Mouse (Mus musculus) small intestine, adult 2 months (tissue): ENCODE results near the gene Rptor. TPM values are rescaled to one million over a fixed set of nuclear protein-coding genes. Genes with fewer than 3 reads are reported as not detected.

Experiments used
- H3K27ac ChIP-seq: fragments of 200-500 bp; 2 replicates; pipeline ENCODE4 v1.5.1; 2012; ENCODE audit warnings: low read depth, low read length, control low read depth, inconsistent platforms; ENCODE audit not compliant: insufficient read depth
- H3K27me3 ChIP-seq: fragments of 200-500 bp; 2 replicates; pipeline ENCODE4 v1.6.1; 2012; ENCODE audit warnings: mild to moderate bottlenecking, moderate library complexity, low read length, inconsistent platforms; ENCODE audit not compliant: control insufficient read depth, insufficient read depth
- H3K36me3 ChIP-seq: fragments of 200-500 bp; 2 replicates; pipeline ENCODE4 v1.6.1; 2012; ENCODE audit warnings: mild to moderate bottlenecking, low read length, control low read depth, inconsistent platforms; ENCODE audit not compliant: control insufficient read depth, insufficient read depth
- H3K4me1 ChIP-seq: fragments of 200-500 bp; 2 replicates; pipeline ENCODE4 v1.6.1; 2012; ENCODE audit warnings: low read length, inconsistent platforms, mixed read lengths; ENCODE audit not compliant: control insufficient read depth, insufficient read depth, insufficient read length
- H3K4me3 ChIP-seq: fragments of 200-500 bp; 2 replicates; pipeline ENCODE4 v1.5.1; 2012; ENCODE audit warnings: low read depth, mild to moderate bottlenecking, control low read depth, inconsistent platforms, low read length, moderate library complexity
- CTCF ChIP-seq: fragments of 200-500 bp; IDR thresholded peaks from 2 replicates; pipeline ENCODE4 v1.5.1; 2012; ENCODE audit warnings: low read depth, mild to moderate bottlenecking, control low read depth, inconsistent platforms, low read length, moderate library complexity, mixed read lengths; ENCODE audit not compliant: insufficient replicate concordance, insufficient read length; ENCODE audit errors: extremely low read depth
- POLR2A ChIP-seq: fragments of 200-500 bp; IDR thresholded peaks from 2 replicates; pipeline ENCODE4 v1.6.1; 2012; ENCODE audit warnings: low read depth, mild to moderate bottlenecking, control low read depth, inconsistent platforms, low read length, moderate library complexity
- WGBS: fragments of 180-500 bp; shearing (Covaris S2); methylation state at CpG from one replicate; pipeline ENCODE4 v1.1.7; 2018; 5-methylcytosine and 5-hydroxymethylcytosine counted together
- polyA plus RNA-seq: library from polyadenylated mRNA; depleted of rRNA; stranded (reverse); fragments of >200 nt; gene quantifications from 2 replicates; pipeline ENCODE4 v1.2.3, GENCODE M21; 2012

The Rptor gene
- polyA plus RNA-seq, 1 experiment, result 26.8 TPM

- WGBS, result 84% methylated on average over 6 of the region's 6 CpGs
- Histone ChIP-seq H3K4me1 (peaks cover 3% of the 10 kb centered on the region; the same call in 1 of the 2 replicates), H3K4me3 (no peak overlapping the region), H3K27ac (no peak overlapping the region), H3K27me3 (no peaks in the 10 kb centered on the region), H3K36me3 (no peaks in the 10 kb centered on the region)
- no peak for TF ChIP-seq POLR2A
- TF ChIP-seq CTCF, result no peak
Measured at GRCm38 (mm10) chr11:119754459-119754858, 151.8 kb downstream of the Rptor start.

- no peaks in the 10 kb centered on the region for H3K36me3 ChIP-seq
- no peaks in the 10 kb centered on the region for H3K27me3 ChIP-seq
- no peak for TF ChIP-seq POLR2A
- TF ChIP-seq CTCF, result no peak
- H3K4me3 ChIP-seq, result no peak overlapping the region
- peaks cover 10% of the 10 kb centered on the region; the same call in 1 of the 2 replicates for H3K4me1 ChIP-seq
- H3K27ac ChIP-seq, result no peak overlapping the region
- whole genome bisulfite sequencing, result 50% methylated on average over 5 of the region's 5 CpGs
Measured at GRCm38 (mm10) chr11:119758214-119758613, 155.5 kb downstream of the Rptor start.

GRCm38 (mm10) chr11:119758705-119759327 lies 156.1 kb downstream of the Rptor start:
- no peak for TF ChIP-seq POLR2A
- TF ChIP-seq CTCF, result no peak
- Histone ChIP-seq H3K27me3 (no peaks in the 10 kb centered on the region), H3K4me3 (no peak overlapping the region), H3K36me3 (no peaks in the 10 kb centered on the region), H3K4me1 (peaks cover 10% of the 10 kb centered on the region; the same call in 1 of the 2 replicates), H3K27ac (no peak overlapping the region)
- WGBS, result 91% methylated on average over 7 of the region's 7 CpGs

- Histone ChIP-seq H3K27ac (no peak overlapping the region), H3K36me3 (no peaks in the 10 kb centered on the region)
- 83% methylated on average over 9 of the region's 9 CpGs for WGBS
Measured at GRCm38 (mm10) chr11:119762911-119763310, 160.2 kb downstream of the Rptor start.

GRCm38 (mm10) chr11:119766023-119766422 lies 163.3 kb downstream of the Rptor start:
- H3K4me3 ChIP-seq, result no peak overlapping the region
- no peak overlapping the region for H3K27ac ChIP-seq
- H3K36me3 ChIP-seq, result peaks cover 1% of the 10 kb centered on the region; the same call in 1 of the 2 replicates
- no peaks in the 10 kb centered on the region for H3K27me3 ChIP-seq
- WGBS, result 92% methylated on average over 6 of the region's 6 CpGs
- TF ChIP-seq CTCF (no peak), POLR2A (no peak)
- peaks cover 5% of the 10 kb centered on the region; the same call in 1 of the 2 replicates for H3K4me1 ChIP-seq

More at GRCm38 (mm10) chr11:119762911-119763310, 160.2 kb downstream of the Rptor start:
- TF ChIP-seq CTCF (no peak), POLR2A (no peak)
- Histone ChIP-seq H3K4me1 (peaks cover 9% of the 10 kb centered on the region; the same call in 1 of the 2 replicates), H3K27me3 (no peaks in the 10 kb centered on the region), H3K4me3 (no peak overlapping the region)

- Histone ChIP-seq H3K36me3 (peaks cover 2% of the 10 kb centered on the region; the same call in 1 of the 2 replicates), H3K4me3 (no peak overlapping the region), H3K4me1 (no peaks in the 10 kb centered on the region), H3K27ac (no peak overlapping the region), H3K27me3 (no peaks in the 10 kb centered on the region)
- 94% methylated on average over 5 of the region's 5 CpGs for WGBS
- TF ChIP-seq CTCF, result no peak
- no peak for TF ChIP-seq POLR2A
Measured at GRCm38 (mm10) chr11:119766782-119767459, 164.2 kb downstream of the Rptor start.

GRCm38 (mm10) chr11:119767525-119767924 lies 164.8 kb downstream of the Rptor start:
- Histone ChIP-seq H3K27ac (no peak overlapping the region), H3K4me3 (no peak overlapping the region), H3K36me3 (peaks cover 2% of the 10 kb centered on the region; the same call in 1 of the 2 replicates), H3K4me1 (no peaks in the 10 kb centered on the region), H3K27me3 (no peaks in the 10 kb centered on the region)
- WGBS, result 79% methylated on average over 6 of the region's 6 CpGs
- no peak for TF ChIP-seq CTCF
- no peak for TF ChIP-seq POLR2A
